Mouse (Mus musculus): ENCODE measurements at regions not wholly inside any gene's neighbourhood (a gene's known extent, or its start where the extent isn't known, plus 50 kb on each side); places are given as distances from the start of the nearest gene placed in this dataset.

GRCm38 (mm10) chr3:48911758-48912157 is 845.4 kb downstream of the Pcdh18 start:
- ATAC-seq (replicated peaks in 1 of 2; ENCODE audit: insufficient read depth in 1 of 2, low FRiP score in 2 of 2, low TSS enrichment in 1 of 2, low read depth in 1 of 2, poor library complexity in 2 of 2, severe bottlenecking in 2 of 2): no peak

GRCm38 (mm10) chr3:48890403-48890802 is 866.7 kb downstream of the Pcdh18 start:
- no peak for ATAC-seq (replicated peaks in 1 of 2; ENCODE audit: insufficient read depth in 1 of 2, low FRiP score in 2 of 2, low TSS enrichment in 1 of 2, low read depth in 1 of 2, poor library complexity in 2 of 2, severe bottlenecking in 2 of 2)

GRCm38 (mm10) chr3:48887885-48888284 is 869.2 kb downstream of the Pcdh18 start:
- ATAC-seq (replicated peaks in 1 of 2; ENCODE audit: insufficient read depth in 1 of 2, low FRiP score in 2 of 2, low TSS enrichment in 1 of 2, low read depth in 1 of 2, poor library complexity in 2 of 2, severe bottlenecking in 2 of 2): no peak

- no peak for ATAC-seq (replicated peaks in 1 of 2; ENCODE audit: insufficient read depth in 1 of 2, low FRiP score in 2 of 2, low TSS enrichment in 1 of 2, low read depth in 1 of 2, poor library complexity in 2 of 2, severe bottlenecking in 2 of 2)
Observed at GRCm38 (mm10) chr3:48869527-48869926, 887.6 kb downstream of the Pcdh18 start.

- peak; percentile 42 to 46; a peak in 1 of 4 replicates for ATAC-seq (replicated peaks in 1 of 2; ENCODE audit: insufficient read depth in 1 of 2, low FRiP score in 2 of 2, low TSS enrichment in 1 of 2, low read depth in 1 of 2, poor library complexity in 2 of 2, severe bottlenecking in 2 of 2)
Observed at GRCm38 (mm10) chr3:48846049-48846653, 911.0 kb downstream of the Pcdh18 start.

GRCm38 (mm10) chr3:48840692-48841091 is 916.4 kb downstream of the Pcdh18 start:
- no peak for ATAC-seq (replicated peaks in 1 of 2; ENCODE audit: insufficient read depth in 1 of 2, low FRiP score in 2 of 2, low TSS enrichment in 1 of 2, low read depth in 1 of 2, poor library complexity in 2 of 2, severe bottlenecking in 2 of 2)

- ATAC-seq (replicated peaks in 1 of 2; ENCODE audit: insufficient read depth in 1 of 2, low FRiP score in 2 of 2, low TSS enrichment in 1 of 2, low read depth in 1 of 2, poor library complexity in 2 of 2, severe bottlenecking in 2 of 2): no peak
Observed at GRCm38 (mm10) chr3:48823360-48823759, 933.8 kb downstream of the Pcdh18 start.

GRCm38 (mm10) chr3:48804398-48804797 is 952.7 kb downstream of the Pcdh18 start:
- ATAC-seq (replicated peaks in 1 of 2; ENCODE audit: insufficient read depth in 1 of 2, low FRiP score in 2 of 2, low TSS enrichment in 1 of 2, low read depth in 1 of 2, poor library complexity in 2 of 2, severe bottlenecking in 2 of 2): no peak

GRCm38 (mm10) chr3:48771709-48772108 is 985.4 kb downstream of the Pcdh18 start:
- no peak for ATAC-seq (replicated peaks in 1 of 2; ENCODE audit: insufficient read depth in 1 of 2, low FRiP score in 2 of 2, low TSS enrichment in 1 of 2, low read depth in 1 of 2, poor library complexity in 2 of 2, severe bottlenecking in 2 of 2)

All from hematopoietic stem cell, adult 5-6 weeks (primary cell).